Mouse (Mus musculus) cerebellum, adult 2 months (tissue): ENCODE results near the gene Mien1.

ENCODE experiments used
- CTCF ChIP-seq: fragments of 200-500 bp; IDR thresholded peaks from 2 replicates; pipeline ENCODE4 v1.5.1; 2011; ENCODE audit warnings: low read depth, mild to moderate bottlenecking, control low read depth, low read length, moderate library complexity, borderline replicate concordance; ENCODE audit not compliant: insufficient read depth
- POLR2A ChIP-seq: fragments of 200-500 bp; IDR thresholded peaks from 2 replicates; pipeline ENCODE4 v1.6.1; 2011; ENCODE audit warnings: low read length, control low read depth, borderline replicate concordance; ENCODE audit not compliant: insufficient read depth

- TF ChIP-seq CTCF (no peak), POLR2A (no peak)
Observed at GRCm38 (mm10) chr11:98449419-98449818, 10.6 kb upstream of the Mien1 start.
